Mouse (Mus musculus): ENCODE measurements at regions not wholly inside any gene's neighbourhood (a gene's known extent, or its start where the extent isn't known, plus 50 kb on each side); places are given as distances from the start of the nearest gene placed in this dataset.

DNA sequence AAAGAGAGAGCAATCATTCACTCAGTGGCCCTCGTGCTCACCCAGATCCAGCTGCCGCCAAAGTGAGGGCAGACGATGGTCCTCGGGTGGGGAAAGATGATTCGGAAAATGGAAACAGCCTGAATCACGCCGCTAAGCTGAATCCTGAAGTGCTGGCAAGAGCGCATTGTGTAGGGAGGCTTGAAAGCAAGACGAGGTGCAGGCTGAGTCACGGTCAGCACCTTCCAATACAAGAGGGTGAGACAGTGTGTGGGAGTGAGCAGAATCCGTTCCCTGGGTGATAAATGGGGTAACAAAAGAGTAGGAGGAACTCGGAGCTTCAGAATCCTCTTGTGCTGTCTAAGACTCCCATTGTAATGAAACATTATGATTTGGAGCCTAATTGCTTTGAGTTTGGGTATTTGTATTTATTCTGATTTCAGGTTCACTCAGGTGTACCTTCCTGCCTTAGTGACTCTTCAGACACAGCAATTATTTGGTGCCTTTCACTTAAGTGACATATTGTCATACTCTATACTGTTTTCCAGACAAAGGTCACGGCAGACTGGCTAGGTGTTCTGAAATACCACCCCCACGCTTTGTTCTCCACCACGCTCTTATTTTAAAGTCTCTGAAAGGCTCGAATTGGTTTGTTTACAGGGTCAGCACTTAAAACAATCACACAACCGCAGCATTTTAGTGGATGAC lies 70.0 kb downstream of the Mbip start:
- Histone ChIP-seq H3K9me3 (ENCODE audit: control insufficient read depth, low read length) (no peaks in the 10 kb centered on the region), H3K9ac (ENCODE audit: low read depth, low read length) (no peak overlapping the region), H3K4me3 (ENCODE audit: low read depth, low read length) (no peak overlapping the region), H3K4me1 (ENCODE audit: control insufficient read depth, insufficient read depth, low read length) (no peaks in the 10 kb centered on the region), H3K27ac (replicated peaks; ENCODE audit: low read depth, low read length) (no peak overlapping the region), H3K4me2 (ENCODE audit: low read depth, low read length) (no peak overlapping the region), H3K27me3 (replicated peaks; ENCODE audit: control insufficient read depth, insufficient read depth, low read length) (no peaks in the 10 kb centered on the region), H3K36me3 (ENCODE audit: control insufficient read depth, insufficient read depth, low read length) (no peaks in the 10 kb centered on the region)
- 66% methylated on average over 17 of the region's 17 CpGs for WGBS
- no peak for ATAC-seq (ENCODE audit: low read depth)
- DNase-seq (ENCODE audit: low spot score): no peak

DNA sequence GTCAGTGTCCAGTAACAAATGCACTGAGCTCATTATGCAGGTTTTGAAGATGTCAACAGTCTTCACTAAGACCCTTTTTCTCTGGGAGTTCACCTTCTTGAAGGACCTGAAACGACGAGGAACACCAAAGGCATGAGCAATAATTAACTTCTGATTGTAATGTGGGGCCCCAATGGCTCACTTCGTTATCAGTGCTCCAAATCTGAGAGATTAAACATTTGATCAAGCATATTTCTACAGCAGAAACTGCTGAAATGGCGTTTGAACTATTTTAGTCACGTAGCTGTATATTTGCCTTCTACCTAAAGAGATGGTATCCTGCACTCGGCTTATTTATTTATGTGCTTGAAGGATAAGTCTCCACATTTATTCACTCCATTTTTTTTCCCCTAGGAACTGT lies 80.6 kb downstream of the Mbip start:
- DNase-seq (ENCODE audit: low spot score) (no peak), ATAC-seq (ENCODE audit: low read depth) (no peak)
- Histone ChIP-seq H3K36me3 (ENCODE audit: control insufficient read depth, insufficient read depth, low read length) (no peaks in the 10 kb centered on the region), H3K4me1 (ENCODE audit: control insufficient read depth, insufficient read depth, low read length) (no peaks in the 10 kb centered on the region), H3K9me3 (ENCODE audit: control insufficient read depth, low read length) (no peaks in the 10 kb centered on the region), H3K4me2 (ENCODE audit: low read depth, low read length) (no peak overlapping the region), H3K9ac (ENCODE audit: low read depth, low read length) (no peak overlapping the region), H3K4me3 (ENCODE audit: low read depth, low read length) (no peak overlapping the region), H3K27me3 (replicated peaks; ENCODE audit: control insufficient read depth, insufficient read depth, low read length) (no peaks in the 10 kb centered on the region), H3K27ac (replicated peaks; ENCODE audit: low read depth, low read length) (no peak overlapping the region)
- WGBS: 79% methylated on average over 6 of the region's 6 CpGs

DNA sequence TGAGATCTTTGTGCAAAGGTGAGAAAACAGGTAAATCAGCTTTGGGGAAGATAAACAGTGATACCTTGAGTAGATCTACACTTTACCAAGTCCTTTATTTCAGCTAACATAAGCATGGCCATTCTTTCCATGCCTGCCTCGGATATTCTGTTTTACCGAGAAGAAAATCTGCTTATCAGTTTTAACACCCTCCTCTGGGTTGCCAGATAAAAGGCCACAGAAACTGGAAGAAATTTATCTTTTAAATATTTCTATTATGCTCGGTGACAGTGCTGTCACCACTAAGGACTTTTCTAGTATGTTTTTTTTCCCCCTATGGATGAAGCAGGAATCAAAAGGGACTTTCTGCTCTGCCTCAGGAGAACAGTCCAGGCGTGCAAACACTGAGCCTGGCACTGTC lies 84.2 kb downstream of the Mbip start:
- no peak for ATAC-seq (ENCODE audit: low read depth)
- no peak overlapping the region for H3K27ac ChIP-seq (replicated peaks; ENCODE audit: low read depth, low read length)
- 79% methylated on average over 4 of the region's 4 CpGs for WGBS

DNA sequence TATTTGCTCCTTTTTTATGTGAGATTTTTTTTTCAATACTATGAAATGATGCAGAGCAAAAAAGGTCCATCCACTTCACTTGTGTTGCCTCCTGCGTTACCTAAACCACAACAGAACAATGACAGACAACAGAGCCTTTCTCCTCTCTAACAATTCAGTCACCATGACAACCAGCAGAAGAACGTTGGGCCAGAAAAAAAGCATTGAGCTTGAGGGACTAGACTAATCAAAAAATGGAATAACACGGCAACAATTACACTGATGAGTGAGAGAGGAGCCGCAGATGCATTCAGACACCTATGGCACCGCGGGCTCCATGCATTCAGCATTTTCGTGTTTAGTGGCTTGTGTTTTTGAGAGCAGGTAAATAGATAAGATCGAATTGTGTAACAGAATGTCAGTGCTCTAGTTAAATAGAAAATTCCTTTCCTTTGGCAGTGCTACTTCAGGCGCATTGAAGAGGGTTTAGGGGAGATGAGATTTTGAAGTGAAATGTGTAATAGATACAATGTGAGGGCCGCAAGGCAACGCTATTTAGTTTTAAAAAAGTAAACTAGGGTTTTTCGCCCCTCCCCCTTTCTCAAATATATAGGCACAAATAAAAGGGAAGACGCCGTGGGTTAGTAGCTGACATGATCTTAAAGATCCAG lies 87.2 kb downstream of the Mbip start:
- no peak for ATAC-seq (ENCODE audit: low read depth)

More for the DNA sequence above, 84.2 kb downstream of the Mbip start:
- Histone ChIP-seq H3K9me3 (ENCODE audit: control insufficient read depth, low read length) (no peaks in the 10 kb centered on the region), H3K27me3 (replicated peaks; ENCODE audit: control insufficient read depth, insufficient read depth, low read length) (no peaks in the 10 kb centered on the region), H3K9ac (ENCODE audit: low read depth, low read length) (no peak overlapping the region), H3K36me3 (ENCODE audit: control insufficient read depth, insufficient read depth, low read length) (no peaks in the 10 kb centered on the region), H3K4me3 (ENCODE audit: low read depth, low read length) (no peak overlapping the region), H3K4me1 (ENCODE audit: control insufficient read depth, insufficient read depth, low read length) (no peaks in the 10 kb centered on the region), H3K4me2 (ENCODE audit: low read depth, low read length) (no peak overlapping the region)
- DNase-seq (ENCODE audit: low spot score): no peak

DNA sequence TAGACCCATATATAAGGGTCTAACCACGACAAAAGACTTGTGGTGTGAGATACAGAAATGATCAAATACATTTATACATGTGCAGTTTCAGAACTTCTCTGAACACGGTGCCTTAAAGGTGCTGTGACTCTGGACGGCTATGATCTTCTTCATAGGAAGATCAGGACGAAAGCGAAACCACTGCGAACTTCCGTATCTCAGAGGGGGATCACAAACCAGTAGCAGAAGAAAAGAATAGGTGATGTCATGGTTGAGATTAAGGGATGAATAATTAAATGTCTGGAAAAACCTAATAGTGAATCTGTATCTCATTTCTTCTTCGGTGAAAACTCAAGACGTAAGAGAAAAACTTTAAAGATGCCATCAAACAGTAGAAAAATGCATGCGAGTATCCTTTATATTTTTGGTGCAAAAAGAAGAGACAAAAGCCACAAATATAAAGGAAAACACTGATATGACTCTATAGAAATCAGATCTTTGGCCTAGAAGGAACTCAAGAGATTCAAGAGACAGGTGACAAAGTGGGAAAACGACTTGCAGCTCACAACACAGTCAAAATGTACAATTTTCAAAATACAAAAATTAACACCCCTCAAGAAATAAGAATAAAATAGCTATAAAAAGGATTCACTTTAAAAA lies 89.3 kb downstream of the Mbip start:
- Histone ChIP-seq H3K36me3 (ENCODE audit: control insufficient read depth, insufficient read depth, low read length) (no peaks in the 10 kb centered on the region), H3K4me2 (ENCODE audit: low read depth, low read length) (no peak overlapping the region), H3K9ac (ENCODE audit: low read depth, low read length) (no peak overlapping the region), H3K4me1 (ENCODE audit: control insufficient read depth, insufficient read depth, low read length) (no peaks in the 10 kb centered on the region), H3K27me3 (replicated peaks; ENCODE audit: control insufficient read depth, insufficient read depth, low read length) (no peaks in the 10 kb centered on the region), H3K4me3 (ENCODE audit: low read depth, low read length) (no peak overlapping the region), H3K27ac (replicated peaks; ENCODE audit: low read depth, low read length) (no peak overlapping the region), H3K9me3 (ENCODE audit: control insufficient read depth, low read length) (no peaks in the 10 kb centered on the region)
- no peak for ATAC-seq (ENCODE audit: low read depth)
- 85% methylated on average over 11 of the region's 11 CpGs for WGBS
- DNase-seq (ENCODE audit: low spot score): no peak

More for the DNA sequence above, 87.2 kb downstream of the Mbip start:
- Histone ChIP-seq H3K4me3 (ENCODE audit: low read depth, low read length) (no peak overlapping the region), H3K9ac (ENCODE audit: low read depth, low read length) (no peak overlapping the region), H3K4me1 (ENCODE audit: control insufficient read depth, insufficient read depth, low read length) (no peaks in the 10 kb centered on the region), H3K4me2 (ENCODE audit: low read depth, low read length) (no peak overlapping the region), H3K9me3 (ENCODE audit: control insufficient read depth, low read length) (no peaks in the 10 kb centered on the region), H3K27ac (replicated peaks; ENCODE audit: low read depth, low read length) (no peak overlapping the region), H3K27me3 (replicated peaks; ENCODE audit: control insufficient read depth, insufficient read depth, low read length) (no peaks in the 10 kb centered on the region), H3K36me3 (ENCODE audit: control insufficient read depth, insufficient read depth, low read length) (no peaks in the 10 kb centered on the region)
- 77% methylated on average over 14 of the region's 14 CpGs for WGBS
- DNase-seq (ENCODE audit: low spot score): no peak

DNA sequence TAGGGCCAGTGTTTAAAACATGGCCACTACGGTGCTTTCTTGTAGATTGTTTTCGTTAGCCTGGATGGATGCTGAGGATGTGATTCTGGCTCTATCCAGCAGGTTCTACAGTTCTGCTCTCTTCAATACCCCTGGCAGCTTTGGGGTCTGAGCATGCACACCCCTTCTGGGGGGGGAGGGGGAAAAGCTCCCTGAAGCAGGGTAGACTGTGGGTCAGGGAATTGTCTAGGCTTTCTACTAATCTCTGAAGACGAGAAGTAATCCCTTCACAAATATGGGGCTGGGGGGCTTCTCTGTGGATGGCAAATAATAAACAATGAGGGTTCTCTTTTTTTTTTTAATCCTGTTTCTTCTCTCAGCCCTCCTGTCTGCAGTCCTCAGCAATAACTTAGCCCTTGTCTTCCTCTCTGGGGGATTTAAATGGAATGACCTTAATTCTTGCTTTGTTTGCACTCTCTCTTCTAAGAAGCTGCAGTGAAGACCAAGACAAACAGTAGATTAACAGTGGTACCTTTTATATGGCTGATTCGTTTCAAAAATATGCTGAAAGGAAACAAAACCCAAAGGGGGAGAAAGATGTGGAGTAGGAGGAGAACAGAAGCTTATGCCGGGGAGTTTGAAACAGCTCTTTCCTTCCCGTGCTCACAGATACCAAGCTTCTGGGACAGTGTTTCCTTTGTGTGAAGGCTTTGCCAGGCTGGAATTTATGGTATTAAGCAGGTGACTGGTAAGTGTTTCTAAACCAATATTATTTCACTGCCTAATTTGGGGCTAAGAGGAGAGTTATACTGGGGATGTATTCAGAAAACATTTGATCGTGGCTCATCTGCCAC lies 92.9 kb downstream of the Mbip start:
- Histone ChIP-seq H3K9ac (ENCODE audit: low read depth, low read length) (no peak overlapping the region), H3K4me2 (ENCODE audit: low read depth, low read length) (no peak overlapping the region), H3K27ac (replicated peaks; ENCODE audit: low read depth, low read length) (no peak overlapping the region), H3K4me1 (ENCODE audit: control insufficient read depth, insufficient read depth, low read length) (no peaks in the 10 kb centered on the region), H3K36me3 (ENCODE audit: control insufficient read depth, insufficient read depth, low read length) (no peaks in the 10 kb centered on the region), H3K27me3 (replicated peaks; ENCODE audit: control insufficient read depth, insufficient read depth, low read length) (no peaks in the 10 kb centered on the region), H3K4me3 (ENCODE audit: low read depth, low read length) (no peak overlapping the region), H3K9me3 (ENCODE audit: control insufficient read depth, low read length) (no peaks in the 10 kb centered on the region)
- WGBS: 39% methylated on average over 7 of the region's 7 CpGs
- DNase-seq (ENCODE audit: low spot score): no peak
- no peak; the same call in 1 of the 2 replicates for ATAC-seq (ENCODE audit: low read depth)

DNA sequence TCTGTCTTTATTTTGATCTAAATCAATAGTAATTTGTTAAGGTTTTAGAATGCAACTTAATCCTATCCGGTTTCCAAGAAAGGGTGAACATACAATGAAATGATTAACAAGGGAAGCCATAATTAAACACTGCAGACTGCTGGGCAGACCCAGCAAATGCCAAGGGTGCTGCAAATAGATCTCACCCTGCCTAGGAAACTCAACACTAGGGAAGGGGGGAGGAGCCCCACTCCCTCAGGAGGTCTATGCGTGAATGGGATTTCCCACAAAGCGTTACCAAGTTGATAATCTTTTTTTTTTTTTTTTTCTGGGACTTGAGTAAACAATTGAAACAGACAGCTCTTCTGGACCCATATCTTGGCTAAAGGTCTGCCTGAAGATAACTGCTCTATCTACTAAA lies 95.4 kb downstream of the Mbip start:
- no peaks in the 10 kb centered on the region for H3K36me3 ChIP-seq (ENCODE audit: control insufficient read depth, insufficient read depth, low read length)
- no peak overlapping the region for H3K4me2 ChIP-seq (ENCODE audit: low read depth, low read length)
- DNase-seq (ENCODE audit: low spot score) (peak; percentile 8), ATAC-seq (ENCODE audit: low read depth) (peak; percentile 72; the same call in 1 of the 2 replicates)
- H3K27me3 ChIP-seq (replicated peaks; ENCODE audit: control insufficient read depth, insufficient read depth, low read length): no peaks in the 10 kb centered on the region
- H3K9ac ChIP-seq (ENCODE audit: low read depth, low read length): no peak overlapping the region
- H3K4me1 ChIP-seq (ENCODE audit: control insufficient read depth, insufficient read depth, low read length): no peaks in the 10 kb centered on the region
- no peaks in the 10 kb centered on the region for H3K9me3 ChIP-seq (ENCODE audit: control insufficient read depth, low read length)
- H3K27ac ChIP-seq (replicated peaks; ENCODE audit: low read depth, low read length): no peak overlapping the region
- WGBS: 29% methylated on average over 3 of the region's 3 CpGs
- H3K4me3 ChIP-seq (ENCODE audit: low read depth, low read length): no peak overlapping the region

DNA sequence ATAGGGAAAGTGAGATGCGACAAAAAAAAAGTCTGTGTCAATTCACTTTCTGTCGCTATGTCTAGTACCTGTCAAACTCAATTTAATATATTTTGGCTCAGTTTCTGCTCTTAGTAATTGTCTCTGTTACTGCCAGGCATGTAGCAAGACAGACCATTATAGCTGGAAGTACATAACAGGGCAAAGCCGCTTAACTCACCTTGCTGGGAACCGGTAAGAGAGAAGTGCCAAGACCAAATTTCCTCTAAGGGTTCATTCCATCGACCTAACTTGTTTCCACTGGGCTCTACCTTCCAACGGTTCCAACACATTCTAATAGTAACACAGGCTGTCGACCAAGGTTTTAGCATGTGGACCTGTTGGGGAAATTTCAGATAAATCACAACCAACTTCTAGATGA lies 99.3 kb downstream of the Mbip start:
- Histone ChIP-seq H3K27ac (replicated peaks; ENCODE audit: low read depth, low read length) (no peak overlapping the region), H3K9me3 (ENCODE audit: control insufficient read depth, low read length) (no peaks in the 10 kb centered on the region), H3K4me3 (ENCODE audit: low read depth, low read length) (no peak overlapping the region), H3K27me3 (replicated peaks; ENCODE audit: control insufficient read depth, insufficient read depth, low read length) (no peaks in the 10 kb centered on the region), H3K4me1 (ENCODE audit: control insufficient read depth, insufficient read depth, low read length) (no peaks in the 10 kb centered on the region), H3K4me2 (ENCODE audit: low read depth, low read length) (no peak overlapping the region), H3K36me3 (ENCODE audit: control insufficient read depth, insufficient read depth, low read length) (no peaks in the 10 kb centered on the region), H3K9ac (ENCODE audit: low read depth, low read length) (no peak overlapping the region)
- DNase-seq (ENCODE audit: low spot score) (no peak), ATAC-seq (ENCODE audit: low read depth) (no peak)
- WGBS: 86% methylated on average over 7 of the region's 7 CpGs

Data from embryonic facial prominence, embryonic 14.5 days (tissue).